Mouse (Mus musculus): ENCODE data around the gene Zmym1. TPM values are rescaled to one million over a fixed set of nuclear protein-coding genes. Genes with fewer than 3 reads are reported as not detected.
"Not testable (repeated sequence)": the region's sequence is repeated elsewhere in the genome, so short reads cannot be mapped to it uniquely, and the experiment has no call there.

Zmym1 gene
- polyA plus RNA-seq, 1 experiment from 2014 or later: 23.1 TPM

- 29% methylated on average over 1 of the region's 1 CpGs for WGBS
These were observed 36.7 kb downstream of the Zmym1 start for GRCm38 (mm10) chr4:127024240-127024639.

DNA sequence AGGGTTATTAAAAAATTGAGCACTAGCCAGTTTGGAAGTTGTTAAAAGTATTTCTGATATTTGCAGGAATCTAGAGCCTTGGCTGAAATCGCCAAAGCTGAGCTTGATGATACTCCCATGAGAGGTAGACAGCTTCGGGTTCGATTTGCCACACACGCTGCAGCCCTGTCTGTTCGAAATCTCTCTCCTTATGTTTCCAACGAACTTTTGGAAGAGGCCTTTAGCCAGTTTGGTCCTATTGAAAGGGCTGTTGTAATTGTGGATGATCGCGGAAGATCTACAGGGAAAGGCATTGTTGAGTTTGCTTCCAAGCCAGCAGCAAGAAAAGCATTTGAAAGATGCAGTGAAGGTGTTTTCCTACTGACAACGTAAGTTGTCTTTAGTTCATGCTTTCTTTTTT lies 37.8 kb downstream of the Zmym1 start:
- H3K27ac ChIP-seq: no peak overlapping the region
- no peaks in the 10 kb centered on the region for H3K27me3 ChIP-seq
- peaks cover 51% of the 10 kb centered on the region for H3K36me3 ChIP-seq
- H3K4me1 ChIP-seq: peaks cover 39% of the 10 kb centered on the region
- 1% methylated on average over 9 of the region's 9 CpGs for WGBS
- H3K4me2 ChIP-seq: peak overlapping the region; percentile 95
- H3K9ac ChIP-seq: peak overlapping the region; percentile 100
- ATAC-seq (ENCODE audit: insufficient number of reproducible peaks, insufficient read depth, low FRiP score, low TSS enrichment, low read depth): no peak
- H3K9me3 ChIP-seq: no peaks in the 10 kb centered on the region
- peak overlapping the region; percentile 98 for H3K4me3 ChIP-seq

More at GRCm38 (mm10) chr4:127024240-127024639, 36.7 kb downstream of the Zmym1 start:
- peak overlapping the region; percentile 95 for H3K4me2 ChIP-seq
- peaks cover 39% of the 10 kb centered on the region for H3K4me1 ChIP-seq
- ATAC-seq (ENCODE audit: insufficient number of reproducible peaks, insufficient read depth, low FRiP score, low TSS enrichment, low read depth): no peak
- peak overlapping the region; percentile 100 for H3K9ac ChIP-seq
- no peaks in the 10 kb centered on the region for H3K27me3 ChIP-seq
- peaks cover 57% of the 10 kb centered on the region for H3K36me3 ChIP-seq
- no peaks in the 10 kb centered on the region for H3K9me3 ChIP-seq
- no peak overlapping the region for H3K27ac ChIP-seq
- H3K4me3 ChIP-seq: peak overlapping the region; percentile 98

GRCm38 (mm10) chr4:127021989-127022626 lies 38.8 kb downstream of the Zmym1 start:
- Histone ChIP-seq H3K4me2 (peak overlapping the region; percentile 95), H3K4me1 (peaks cover 32% of the 10 kb centered on the region), H3K9ac (peak overlapping the region; percentile 100), H3K4me3 (peak overlapping the region; percentile 98), H3K36me3 (peaks cover 40% of the 10 kb centered on the region), H3K27ac (peak overlapping the region; percentile 97), H3K9me3 (no peaks in the 10 kb centered on the region), H3K27me3 (no peaks in the 10 kb centered on the region)
- under 1% methylated on average over 49 of the region's 53 CpGs for WGBS
- peak; percentile 67; the same call in 1 of the 2 replicates for ATAC-seq (ENCODE audit: insufficient number of reproducible peaks, insufficient read depth, low FRiP score, low TSS enrichment, low read depth)

DNA sequence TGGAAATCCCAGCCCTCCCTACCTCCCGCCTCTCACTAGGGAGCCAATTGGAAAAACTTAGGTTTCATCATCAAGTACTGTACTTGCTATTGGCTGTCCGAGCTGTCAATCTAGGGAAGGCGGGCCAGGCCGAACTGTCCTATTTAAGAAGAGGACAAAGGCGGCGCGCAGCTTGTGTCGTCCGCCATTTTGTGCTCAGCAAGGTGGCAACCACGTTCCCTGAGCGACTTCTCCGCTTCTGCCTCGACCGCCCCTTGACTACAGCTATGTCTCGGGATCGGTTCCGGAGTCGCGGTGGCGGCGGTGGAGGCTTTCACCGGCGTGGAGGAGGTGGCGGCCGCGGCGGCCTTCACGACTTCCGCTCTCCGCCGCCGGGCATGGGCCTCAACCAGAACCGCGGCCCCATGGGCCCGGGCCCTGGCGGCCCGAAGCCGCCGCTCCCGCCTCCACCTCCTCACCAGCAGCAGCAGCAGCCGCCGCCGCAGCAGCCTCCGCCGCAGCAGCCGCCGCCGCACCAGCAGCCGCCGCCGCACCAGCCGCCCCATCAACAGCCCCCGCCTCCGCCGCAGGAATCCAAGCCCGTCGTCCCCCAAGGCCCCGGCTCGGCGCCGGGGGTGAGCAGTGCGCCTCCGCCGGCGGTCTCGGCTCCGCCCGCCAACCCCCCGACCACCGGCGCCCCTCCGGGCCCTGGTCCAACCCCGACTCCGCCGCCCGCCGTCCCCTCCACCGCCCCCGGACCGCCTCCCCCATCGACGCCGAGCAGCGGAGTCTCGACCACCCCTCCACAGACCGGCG lies 39.6 kb downstream of the Zmym1 start, which contains the start of gene Sfpq:
Gene Sfpq (plus strand): TSS at position 174 of the 795 bp plus-strand sequence.
- H3K4me2 ChIP-seq: peak within 1 kb of the TSS; percentile 95
- H3K27me3 ChIP-seq: no peaks in the 10 kb centered on the region
- no peaks in the 10 kb centered on the region for H3K9me3 ChIP-seq
- peak within 1 kb of the TSS; percentile 97 for H3K27ac ChIP-seq
- H3K4me1 ChIP-seq: peaks cover 24% of the 10 kb centered on the region
- H3K36me3 ChIP-seq: peaks cover 33% of the 10 kb centered on the region
- peak within 1 kb of the TSS; percentile 100 for H3K9ac ChIP-seq
- ATAC-seq (ENCODE audit: insufficient number of reproducible peaks, insufficient read depth, low FRiP score, low TSS enrichment, low read depth): peak; percentile 97
- 1% methylated on average over 79 of the region's 87 CpGs for WGBS
- peak within 1 kb of the TSS; percentile 98 for H3K4me3 ChIP-seq

DNA sequence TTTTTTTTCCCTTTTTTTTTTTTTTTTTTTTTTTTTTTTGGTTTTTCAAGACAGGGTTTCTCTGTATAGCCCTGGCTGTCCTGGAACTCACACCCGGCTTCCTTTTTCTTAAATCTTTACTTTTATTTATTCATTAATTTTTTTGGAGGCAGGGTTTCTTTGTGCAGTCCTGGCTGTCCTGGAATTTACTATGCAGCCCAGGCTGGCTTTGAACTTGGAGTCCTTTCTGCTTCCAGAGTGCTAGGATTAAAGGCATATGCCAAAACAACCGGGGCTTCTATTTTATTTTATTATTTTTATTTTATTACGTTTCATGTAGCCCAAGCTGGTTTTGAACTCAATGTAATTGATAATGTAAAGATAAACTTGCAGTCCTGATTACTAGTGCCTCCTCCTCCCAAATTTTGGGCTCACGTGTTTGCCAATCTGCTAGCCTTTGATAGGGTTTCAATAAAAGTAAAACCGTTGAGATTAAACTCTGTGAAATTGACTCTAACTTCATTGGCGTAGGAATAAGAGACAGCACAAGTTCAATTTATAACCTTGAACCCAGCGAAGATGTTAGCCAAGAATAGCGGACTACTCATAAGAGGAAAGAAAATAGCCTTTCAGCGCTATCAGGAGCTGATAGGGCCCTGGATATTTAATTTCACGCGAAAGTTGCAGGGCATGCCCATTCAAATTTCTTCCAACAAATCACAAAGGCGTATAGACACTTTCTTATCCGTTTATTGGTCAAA lies 40.4 kb downstream of the Zmym1 start:
- Histone ChIP-seq H3K4me2 (peak overlapping the region; percentile 58), H3K36me3 (peaks cover 25% of the 10 kb centered on the region), H3K4me3 (peak overlapping the region; percentile 98), H3K27me3 (no peaks in the 10 kb centered on the region), H3K27ac (peak overlapping the region; percentile 34; the same call in 1 of the 2 replicates), H3K9me3 (no peaks in the 10 kb centered on the region), H3K4me1 (peaks cover 19% of the 10 kb centered on the region), H3K9ac (peak overlapping the region; percentile 47; the same call in 1 of the 2 replicates)
- no peak for ATAC-seq (ENCODE audit: insufficient number of reproducible peaks, insufficient read depth, low FRiP score, low TSS enrichment, low read depth)
- WGBS: 11% methylated on average over 13 of the region's 13 CpGs

DNA sequence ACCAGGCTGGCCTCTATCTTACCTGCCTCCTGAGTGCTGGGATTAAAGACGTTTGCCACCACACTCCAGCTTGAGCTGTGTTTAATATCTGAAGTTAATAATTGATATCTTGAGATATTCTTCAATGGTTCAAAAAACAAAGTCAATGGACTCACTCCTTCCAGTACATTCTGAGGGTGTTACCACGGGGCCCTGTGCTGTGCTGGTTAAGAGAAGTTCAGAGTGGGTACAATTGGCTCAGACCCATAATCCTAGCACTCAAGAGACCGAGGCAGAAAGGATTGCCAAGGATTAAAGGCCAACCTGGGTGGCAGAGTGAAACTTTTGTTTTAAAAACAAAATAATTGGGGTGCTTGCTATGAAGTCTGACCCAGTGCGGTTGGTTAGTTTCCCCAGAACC lies 44.6 kb downstream of the Zmym1 start:
- Histone ChIP-seq H3K9me3 (no peaks in the 10 kb centered on the region), H3K27ac (no peak overlapping the region), H3K27me3 (no peaks in the 10 kb centered on the region), H3K9ac (no peak overlapping the region), H3K4me2 (no peak overlapping the region), H3K36me3 (no peaks in the 10 kb centered on the region), H3K4me3 (no peak overlapping the region), H3K4me1 (no peaks in the 10 kb centered on the region)
- 83% methylated on average over 4 of the region's 4 CpGs for WGBS
- ATAC-seq (ENCODE audit: insufficient number of reproducible peaks, insufficient read depth, low FRiP score, low TSS enrichment, low read depth): no peak

DNA sequence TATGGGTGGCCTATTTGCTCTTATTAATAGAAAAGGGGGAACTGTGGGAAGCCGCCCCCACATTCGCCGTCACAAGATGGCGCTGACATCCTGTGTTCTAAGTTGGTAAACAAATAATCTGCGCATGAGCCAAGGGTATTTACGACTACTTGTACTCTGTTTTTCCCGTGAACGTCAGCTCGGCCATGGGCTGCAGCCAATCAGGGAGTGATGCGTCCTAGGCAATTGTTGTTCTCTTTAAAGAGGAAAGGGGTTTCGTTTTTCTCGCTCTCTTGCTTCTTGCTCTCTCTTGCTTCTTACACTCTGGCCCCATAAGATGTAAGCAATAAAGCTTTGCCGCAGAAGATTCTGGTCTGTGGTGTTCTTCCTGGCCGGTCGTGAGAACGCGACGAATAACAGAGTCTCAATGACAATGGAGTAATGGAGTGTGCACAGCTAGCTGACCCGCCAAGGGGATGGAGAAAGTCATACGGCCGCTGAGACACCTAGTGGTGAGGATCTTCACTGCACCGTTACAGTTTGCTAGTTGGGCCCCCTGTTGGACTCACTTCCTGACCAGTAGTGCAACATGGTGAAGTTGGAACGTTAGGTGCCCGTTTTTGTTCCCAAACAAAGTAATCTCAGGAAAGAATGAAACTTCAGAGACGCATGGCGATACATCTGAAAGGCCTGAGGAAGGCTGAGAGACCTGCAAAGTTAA lies 45.5 kb downstream of the Zmym1 start:
- not testable (repeated sequence) for H3K36me3 ChIP-seq, H3K9me3 ChIP-seq, H3K4me1 ChIP-seq, H3K27me3 ChIP-seq, H3K27ac ChIP-seq
- Histone ChIP-seq H3K9ac (0 out of 2 replicates have a peak overlapping the region, but pooled peaks have one; percentile 36), H3K4me3 (peak overlapping the region; percentile 35), H3K4me2 (peak overlapping the region; percentile 44)
- WGBS: 15% methylated on average over 14 of the region's 26 CpGs
- ATAC-seq (ENCODE audit: insufficient number of reproducible peaks, insufficient read depth, low FRiP score, low TSS enrichment, low read depth): peak; percentile 67; the same call in 1 of the 2 replicates

GRCm38 (mm10) chr4:127005113-127005936 lies 55.6 kb downstream of the Zmym1 start:
- H3K27ac ChIP-seq: peak overlapping the region; percentile 39; the same call in 1 of the 2 replicates
- 17% methylated on average over 25 of the region's 25 CpGs for WGBS
- H3K4me3 ChIP-seq: peak overlapping the region; percentile 42
- 0 out of 2 replicates have a peak, but pooled peaks have one; percentile 32 for ATAC-seq (ENCODE audit: insufficient number of reproducible peaks, insufficient read depth, low FRiP score, low TSS enrichment, low read depth)
- peak overlapping the region; percentile 63 for H3K4me2 ChIP-seq
- no peaks in the 10 kb centered on the region for H3K27me3 ChIP-seq
- peak overlapping the region; percentile 65 for H3K9ac ChIP-seq
- no peaks in the 10 kb centered on the region for H3K36me3 ChIP-seq
- no peaks in the 10 kb centered on the region for H3K9me3 ChIP-seq
- H3K4me1 ChIP-seq: peaks cover 13% of the 10 kb centered on the region

DNA sequence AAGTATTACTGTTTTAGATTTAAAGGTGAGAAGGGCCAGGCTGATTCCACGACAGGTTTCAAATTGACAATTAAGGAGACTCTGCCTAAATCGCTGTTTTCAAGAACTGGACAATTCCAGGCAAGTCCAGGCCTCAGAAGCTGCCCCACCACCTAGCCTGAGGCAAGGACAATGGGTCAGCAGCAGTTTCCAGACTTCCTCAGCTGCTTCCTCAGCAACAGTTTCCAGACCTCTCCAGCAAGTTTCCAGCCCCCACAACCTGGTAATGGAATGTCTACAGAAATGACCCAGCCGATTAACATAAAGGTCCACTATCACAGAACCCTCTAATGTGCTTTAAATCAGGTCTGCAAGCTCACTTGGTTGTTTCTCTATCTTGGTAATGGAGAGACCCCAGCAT lies 56.6 kb downstream of the Zmym1 start:
- Histone ChIP-seq H3K27ac (no peak overlapping the region), H3K27me3 (no peaks in the 10 kb centered on the region), H3K9ac (0 out of 2 replicates have a peak overlapping the region, but pooled peaks have one; percentile 65), H3K4me1 (peaks cover 13% of the 10 kb centered on the region), H3K4me2 (no peak overlapping the region; the same call in 1 of the 2 replicates), H3K36me3 (no peaks in the 10 kb centered on the region), H3K4me3 (no peak overlapping the region), H3K9me3 (no peaks in the 10 kb centered on the region; the same call in 1 of the 2 replicates)
- 61% methylated on average over 3 of the region's 3 CpGs for WGBS
- no peak for ATAC-seq (ENCODE audit: insufficient number of reproducible peaks, insufficient read depth, low FRiP score, low TSS enrichment, low read depth)

GRCm38 (mm10) chr4:127000601-127001105 lies 60.3 kb downstream of the Zmym1 start:
- WGBS: 42% methylated on average over 8 of the region's 8 CpGs
- Histone ChIP-seq H3K36me3 (no peaks in the 10 kb centered on the region), H3K4me2 (no peak overlapping the region), H3K4me1 (peaks cover 13% of the 10 kb centered on the region), H3K9me3 (no peaks in the 10 kb centered on the region; the same call in 1 of the 2 replicates), H3K27ac (no peak overlapping the region), H3K9ac (no peak overlapping the region), H3K4me3 (no peak overlapping the region), H3K27me3 (no peaks in the 10 kb centered on the region)
- ATAC-seq (ENCODE audit: insufficient number of reproducible peaks, insufficient read depth, low FRiP score, low TSS enrichment, low read depth): no peak
